Mouse (Mus musculus) brain, embryonic 14.5 days (tissue): ENCODE data around the gene Zfp970. TPM values are rescaled to one million over a fixed set of nuclear protein-coding genes. Genes with fewer than 3 reads are reported as not detected.

ENCODE experiments used
- polyA plus RNA-seq: library from polyadenylated mRNA; depleted of rRNA; stranded (reverse); fragments of >200 nt; gene quantifications from 2 replicates; pipeline ENCODE4 v1.2.3, GENCODE M21; 2012; rRNA removed

Zfp970 gene
- polyA plus RNA-seq, 1 experiment = 8.8 TPM

Other genes starting within 250 kb of the Zfp970 start
- gene Gm14409, start 197.7 kb upstream of the Zfp970 start, polyA plus RNA-seq = not detected in 2 replicates
- gene Gm14412, start 140.4 kb upstream of the Zfp970 start, polyA plus RNA-seq = 0.19 and 0.33 TPM in 2 replicates
- gene Gm14418, start 66.4 kb upstream of the Zfp970 start, polyA plus RNA-seq = 3.6 and 4.7 TPM in 2 replicates
- gene Gm14403, start 33.5 kb downstream of the Zfp970 start, polyA plus RNA-seq = 1.9 and 2.4 TPM in 2 replicates
- not detected in 2 replicates for gene Gm14406, start 113.5 kb downstream of the Zfp970 start, polyA plus RNA-seq